14 mouse cellular contexts compared by ENCODE assay signal in genomic region chr12:113423736-113424597, GRCm38 (mm10).
DNase-seq lines count a peak whose midpoint lies in the region; ATAC-seq lines count a peak whose summit lies in the region.
"Had no signal": no experiment of that assay in that cellular context is flagged by ENCODE, and none has a peak within 500 bp of the region (broad histone marks: within the 10 kb centered on the region; RNA-seq: fewer than 3 reads in every experiment).

No protein-coding gene starts in this region.

- no peak for DNase-seq in forebrain, embryonic 11.5 days (ENCODE audit: low spot score)
- DNase-seq in limb, embryonic 10.5 days (ENCODE audit: low spot score), result no peak
- DNase-seq in NIH3T3 (ENCODE audit: low read depth), result peak; percentile 8
- DNase-seq in naive thymus-derived CD4-positive, alpha-beta T cell, adult 2 months (ENCODE audit: low read depth), result peak; percentile 64
- DNase-seq in layer of hippocampus, adult 9-11 months, result no peak
- no peak for DNase-seq in frontal cortex, adult 2 months (ENCODE audit: extremely low spot score in 1 of 2, low spot score in 1 of 2)
- DNase-seq: cerebellum, adult 18-20 months; layer of hippocampus, postnatal 36 days had no signal

- H3K9ac ChIP-seq in forebrain, embryonic 11.5 days (ENCODE audit: low read length), result no peak overlapping the region
- no peak overlapping the region for H3K9ac ChIP-seq in forebrain, embryonic 16.5 days (replicated peaks; ENCODE audit: low read depth, low read length)
- H3K9ac ChIP-seq in limb, embryonic 15.5 days, result no peak overlapping the region
- H3K9ac ChIP-seq: intestine, embryonic 15.5 days; liver, embryonic 15.5 days; stomach, embryonic 15.5 days had no signal

- no peak overlapping the region for H3K4me2 ChIP-seq in forebrain, embryonic 11.5 days (ENCODE audit: low read depth, low read length, severe bottlenecking)
- H3K4me2 ChIP-seq in forebrain, embryonic 16.5 days (ENCODE audit: low read length), result no peak overlapping the region
- H3K4me2 ChIP-seq in limb, embryonic 15.5 days, result no peak overlapping the region
- H3K4me2 ChIP-seq: intestine, embryonic 15.5 days; liver, embryonic 15.5 days; stomach, embryonic 15.5 days had no signal

- H3K36me3 ChIP-seq in forebrain, embryonic 11.5 days (ENCODE audit: control insufficient read depth, insufficient read depth, low read length), result no peaks in the 10 kb centered on the region
- no peaks in the 10 kb centered on the region for H3K36me3 ChIP-seq in forebrain, embryonic 16.5 days (ENCODE audit: control insufficient read depth, insufficient read depth)
- no peaks in the 10 kb centered on the region for H3K36me3 ChIP-seq in limb, embryonic 15.5 days
- no peaks in the 10 kb centered on the region for H3K36me3 ChIP-seq in limb, embryonic 10.5 days
- H3K36me3 ChIP-seq: heart, embryonic 10.5 days; intestine, embryonic 15.5 days; liver, embryonic 15.5 days; stomach, embryonic 15.5 days had no signal

- H3K4me1 ChIP-seq in forebrain, embryonic 11.5 days (replicated peaks; ENCODE audit: control insufficient read depth, insufficient read depth, low read length), result no peaks in the 10 kb centered on the region
- no peaks in the 10 kb centered on the region for H3K4me1 ChIP-seq in forebrain, embryonic 16.5 days (replicated peaks; ENCODE audit: control insufficient read depth, insufficient read depth, low read length)
- no peaks in the 10 kb centered on the region for H3K4me1 ChIP-seq in limb, embryonic 15.5 days
- H3K4me1 ChIP-seq in limb, embryonic 10.5 days, result no peaks in the 10 kb centered on the region
- H3K4me1 ChIP-seq: heart, embryonic 10.5 days; intestine, embryonic 15.5 days; liver, embryonic 15.5 days; stomach, embryonic 15.5 days had no signal

- H3K4me3 ChIP-seq in forebrain, embryonic 11.5 days (ENCODE audit: low read depth, low read length), result no peak overlapping the region
- H3K4me3 ChIP-seq in forebrain, embryonic 16.5 days (replicated peaks; ENCODE audit: low read length), result no peak overlapping the region
- H3K4me3 ChIP-seq in limb, embryonic 15.5 days, result no peak overlapping the region
- H3K4me3 ChIP-seq in limb, embryonic 10.5 days, result no peak overlapping the region
- H3K4me3 ChIP-seq: heart, embryonic 10.5 days; intestine, embryonic 15.5 days; liver, embryonic 15.5 days; stomach, embryonic 15.5 days had no signal

- no peak overlapping the region for H3K27ac ChIP-seq in forebrain, embryonic 11.5 days (ENCODE audit: low read depth, low read length)
- H3K27ac ChIP-seq in forebrain, embryonic 16.5 days (ENCODE audit: low read length), result no peak overlapping the region
- H3K27ac ChIP-seq in limb, embryonic 15.5 days, result no peak overlapping the region
- H3K27ac ChIP-seq in limb, embryonic 10.5 days, result no peak overlapping the region
- H3K27ac ChIP-seq: heart, embryonic 10.5 days; intestine, embryonic 15.5 days; liver, embryonic 15.5 days; stomach, embryonic 15.5 days had no signal

- ATAC-seq in forebrain, embryonic 11.5 days (replicated peaks; ENCODE audit: low FRiP score), result 0 out of 2 replicates have a peak, but pooled peaks have one; percentile 46
- ATAC-seq in forebrain, embryonic 16.5 days, result no peak
- ATAC-seq in limb, embryonic 15.5 days (ENCODE audit: insufficient number of reproducible peaks, low FRiP score, low TSS enrichment, low read depth), result peak; percentile 41; the same call in 1 of the 2 replicates
- ATAC-seq: intestine, embryonic 15.5 days had no signal

- 88% methylated on average over 6 of the region's 6 CpGs for WGBS in forebrain, embryonic 11.5 days
- 93% methylated on average over 6 of the region's 6 CpGs for WGBS in forebrain, embryonic 16.5 days
- 89% methylated on average over 6 of the region's 6 CpGs for WGBS in limb, embryonic 15.5 days
- whole genome bisulfite sequencing in limb, embryonic 10.5 days, result 92% methylated on average over 6 of the region's 6 CpGs

- no peaks in the 10 kb centered on the region for H3K27me3 ChIP-seq in forebrain, embryonic 11.5 days (ENCODE audit: control insufficient read depth, insufficient read depth, low read length)
- H3K27me3 ChIP-seq in forebrain, embryonic 16.5 days (replicated peaks; ENCODE audit: control insufficient read depth, insufficient read depth, low read length), result no peaks in the 10 kb centered on the region
- H3K27me3 ChIP-seq in limb, embryonic 15.5 days, result no peaks in the 10 kb centered on the region
- H3K27me3 ChIP-seq in limb, embryonic 10.5 days (ENCODE audit: low read depth, poor library complexity, severe bottlenecking), result no peaks in the 10 kb centered on the region
- H3K27me3 ChIP-seq: intestine, embryonic 15.5 days; liver, embryonic 15.5 days; stomach, embryonic 15.5 days had no signal

- no peaks in the 10 kb centered on the region for H3K9me3 ChIP-seq in forebrain, embryonic 11.5 days (ENCODE audit: control insufficient read depth, low read length)
- no peaks in the 10 kb centered on the region for H3K9me3 ChIP-seq in forebrain, embryonic 16.5 days (ENCODE audit: control insufficient read depth, low read length)
- no peaks in the 10 kb centered on the region for H3K9me3 ChIP-seq in limb, embryonic 15.5 days
- H3K9me3 ChIP-seq in limb, embryonic 10.5 days (replicated peaks), result no peaks in the 10 kb centered on the region
- H3K9me3 ChIP-seq: heart, embryonic 10.5 days; intestine, embryonic 15.5 days; liver, embryonic 15.5 days; stomach, embryonic 15.5 days had no signal

Comparison
In these comparisons a context has a peak if more than half of its experiments do, and no peak if none do; other contexts are left out.
1. DNase-seq: peak in NIH3T3 (single experiment) and naive thymus-derived CD4-positive, alpha-beta T cell, adult 2 months (single experiment); none in forebrain, embryonic 11.5 days (single experiment), limb, embryonic 10.5 days (single experiment), layer of hippocampus, adult 9-11 months (single experiment) and frontal cortex, adult 2 months (0 of 2).